Mouse (Mus musculus): ENCODE measurements around the gene Parp8. TPM values are rescaled to one million over a fixed set of nuclear protein-coding genes. Genes with fewer than 3 reads are reported as not detected.

Gene Parp8
- polyA plus RNA-seq, 1 experiment from 2014 or later: 14.5 TPM

Other genes with a start within 250 kb of the Parp8 start
- gene Emb, start 183.0 kb upstream of the Parp8 start, polyA plus RNA-seq (2015; fragmentation: Nextera tagmentation; extraction: Ambion mirVana): 8.4 and 16.0 TPM in 2 replicates
- gene Gm17509, start 195.5 kb upstream of the Parp8 start, polyA plus RNA-seq (2015; fragmentation: Nextera tagmentation; extraction: Ambion mirVana): 0.12 TPM in 1 of 2 replicates, not detected in the other

Data from heart, embryonic 16.5 days (tissue).